Mouse (Mus musculus) liver, embryonic 13.5 days (tissue): ENCODE measurements around the gene Sri. TPM values are rescaled to one million over a fixed set of nuclear protein-coding genes. Genes with fewer than 3 reads are reported as not detected.

Experiments used
- ATAC-seq: fragments of 200-750 bp; cut with Nextera tagmentation; 2 replicates; pipeline ENCODE4 v1.8.0; 2017; ENCODE audit warnings: low read depth, mild to moderate bottlenecking, moderate number of reproducible peaks, moderate library complexity
- DNase-seq: peaks from one replicate; pipeline ENCODE4 v3.0.0; 2022
- H3K27ac ChIP-seq: fragments of 300-500 bp; sonication (generic); 2 replicates; pipeline ENCODE4 v1.5.1; 2015; ENCODE audit warnings: moderate library complexity, mild to moderate bottlenecking, inconsistent platforms
- H3K27me3 ChIP-seq: fragments of 300-500 bp; sonication (generic); 2 replicates; pipeline ENCODE4 v1.6.1; 2015; ENCODE audit warnings: mild to moderate bottlenecking, inconsistent platforms
- H3K36me3 ChIP-seq: fragments of 300-500 bp; sonication (generic); 2 replicates; pipeline ENCODE4 v1.6.1; 2015; ENCODE audit warnings: mild to moderate bottlenecking, inconsistent platforms
- H3K4me1 ChIP-seq: fragments of 300-500 bp; sonication (generic); replicated peaks from 2 replicates; pipeline ENCODE4 v1.6.1; 2015; ENCODE audit warnings: inconsistent platforms
- H3K4me2 ChIP-seq: fragments of 300-500 bp; sonication (generic); 2 replicates; pipeline ENCODE4 v1.6.1; 2015; ENCODE audit warnings: inconsistent platforms, mild to moderate bottlenecking, moderate library complexity
- H3K4me3 ChIP-seq: fragments of 300-500 bp; sonication (generic); replicated peaks from 2 replicates; pipeline ENCODE4 v1.5.1; 2015; ENCODE audit warnings: mild to moderate bottlenecking, inconsistent platforms
- H3K9ac ChIP-seq: fragments of 300-500 bp; sonication (generic); 2 replicates; pipeline ENCODE4 v1.6.1; 2015; ENCODE audit warnings: mild to moderate bottlenecking, inconsistent platforms
- H3K9me3 ChIP-seq: fragments of 300-500 bp; sonication (generic); replicated peaks from 2 replicates; pipeline ENCODE4 v1.6.1; 2016; ENCODE audit warnings: inconsistent platforms
- WGBS: fragments of 180-500 bp; shearing (Covaris S2); methylation state at CpG from one replicate; pipeline ENCODE4 v1.1.7; 2015; ENCODE audit not compliant: insufficient replicate concordance; 5-methylcytosine and 5-hydroxymethylcytosine counted together
- polyA plus RNA-seq: library from polyadenylated mRNA; unstranded; fragments of >200 nt; fragmentation: Nextera tagmentation; extraction: Ambion mirVana; gene quantifications from 2 replicates; pipeline ENCODE4 v1.2.1, GENCODE M21; 2015

The Sri gene
- polyA plus RNA-seq, 1 experiment from 2014 or later = 226 TPM

DNA sequence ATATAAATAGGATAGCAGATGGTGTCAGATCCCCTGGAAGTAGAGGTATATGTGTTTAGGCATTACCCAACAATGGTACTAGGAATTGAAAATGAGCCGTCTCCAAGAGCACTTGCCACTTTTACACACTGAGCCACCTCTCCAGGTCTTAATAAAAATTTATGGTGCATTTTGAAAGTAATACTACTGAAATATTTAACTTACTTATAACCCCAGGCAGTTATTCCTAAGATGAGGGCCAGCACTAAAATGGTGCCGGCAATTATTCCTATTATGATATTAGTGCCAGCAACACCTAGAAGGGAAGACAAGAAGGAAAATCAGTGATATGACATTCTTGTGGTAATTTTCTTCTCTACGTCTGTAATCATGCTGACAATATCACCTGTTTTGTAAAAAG lies 65.8 kb downstream of the Sri start:
- Histone ChIP-seq H3K9ac (no peak overlapping the region), H3K36me3 (no peaks in the 10 kb centered on the region), H3K4me1 (no peaks in the 10 kb centered on the region), H3K4me3 (no peak overlapping the region), H3K27ac (no peak overlapping the region), H3K9me3 (no peaks in the 10 kb centered on the region), H3K27me3 (no peaks in the 10 kb centered on the region), H3K4me2 (no peak overlapping the region)
- WGBS = 74% methylated on average over 3 of the region's 3 CpGs
- ATAC-seq (no peak), DNase-seq (no peak)

DNA sequence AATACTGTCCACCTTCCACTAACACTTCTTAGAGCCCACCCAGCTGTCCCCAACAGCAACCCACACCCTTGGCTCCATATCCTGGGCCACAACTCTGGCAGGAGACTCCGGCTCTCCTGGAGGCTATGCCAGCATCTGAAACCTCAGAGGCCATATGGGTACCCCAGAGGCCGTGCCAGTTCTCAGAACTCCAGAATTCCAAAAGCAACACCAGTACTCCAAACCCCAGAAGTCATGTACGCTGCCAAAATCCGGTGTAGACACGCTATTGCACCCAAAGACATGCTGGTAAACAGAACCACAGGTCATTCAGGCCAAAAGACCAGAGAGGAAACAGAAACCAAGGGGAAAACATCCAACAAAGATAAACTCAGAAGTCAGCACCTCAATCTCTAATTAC lies 66.4 kb downstream of the Sri start:
- Histone ChIP-seq H3K4me3 (no peak overlapping the region), H3K9ac (no peak overlapping the region), H3K36me3 (no peaks in the 10 kb centered on the region), H3K9me3 (no peaks in the 10 kb centered on the region), H3K4me2 (no peak overlapping the region), H3K27me3 (no peaks in the 10 kb centered on the region), H3K4me1 (no peaks in the 10 kb centered on the region), H3K27ac (no peak overlapping the region)
- no peak for ATAC-seq
- no peak for DNase-seq
- 68% methylated on average over 5 of the region's 5 CpGs for WGBS

- Histone ChIP-seq H3K4me2 (no peak overlapping the region), H3K9me3 (no peaks in the 10 kb centered on the region), H3K4me1 (no peaks in the 10 kb centered on the region), H3K36me3 (no peaks in the 10 kb centered on the region), H3K27ac (no peak overlapping the region), H3K4me3 (no peak overlapping the region), H3K9ac (no peak overlapping the region), H3K27me3 (no peaks in the 10 kb centered on the region)
- DNase-seq (no peak), ATAC-seq (no peak)
- 62% methylated on average over 5 of the region's 5 CpGs for WGBS
These were observed 70.8 kb downstream of the Sri start for GRCm38 (mm10) chr5:8116561-8117168.

Other genes with a start within 250 kb of the Sri start
- 2.1 and 2.2 TPM in 2 replicates for gene Steap4, start 85.6 kb upstream of the Sri start, polyA plus RNA-seq